Mouse (Mus musculus): ENCODE measurements at regions not wholly inside any gene's neighbourhood (a gene's known extent, or its start where the extent isn't known, plus 50 kb on each side); places are given as distances from the start of the nearest gene placed in this dataset.

GRCm38 (mm10) chr4:22047730-22048455, 116.8 kb downstream of the Faxc start:
- H3K27ac ChIP-seq, result no peak overlapping the region
- H3K4me3 ChIP-seq, result no peak overlapping the region
- H3K27me3 ChIP-seq, result no peaks in the 10 kb centered on the region
- H3K9me3 ChIP-seq, result no peaks in the 10 kb centered on the region
- WGBS, result 60% methylated on average over 8 of the region's 8 CpGs
- H3K36me3 ChIP-seq, result no peaks in the 10 kb centered on the region
- H3K9ac ChIP-seq, result no peak overlapping the region
- H3K4me1 ChIP-seq, result no peaks in the 10 kb centered on the region
- no peak overlapping the region for H3K4me2 ChIP-seq
- no peak for ATAC-seq (ENCODE audit: insufficient number of reproducible peaks, low FRiP score, low TSS enrichment, low read depth)

- no peaks in the 10 kb centered on the region for H3K36me3 ChIP-seq
- no peak for ATAC-seq (ENCODE audit: insufficient number of reproducible peaks, low FRiP score, low TSS enrichment, low read depth)
- 37% methylated on average over 5 of the region's 5 CpGs for WGBS
Measured at GRCm38 (mm10) chr4:22066785-22067433, 135.8 kb downstream of the Faxc start.

GRCm38 (mm10) chr4:22067678-22068299, 136.7 kb downstream of the Faxc start:
- Histone ChIP-seq H3K27me3 (no peaks in the 10 kb centered on the region), H3K4me3 (no peak overlapping the region), H3K4me2 (no peak overlapping the region), H3K27ac (no peak overlapping the region), H3K4me1 (peaks cover 3% of the 10 kb centered on the region), H3K36me3 (no peaks in the 10 kb centered on the region), H3K9ac (no peak overlapping the region), H3K9me3 (no peaks in the 10 kb centered on the region)
- no peak for ATAC-seq (ENCODE audit: insufficient number of reproducible peaks, low FRiP score, low TSS enrichment, low read depth)
- WGBS, result 57% methylated on average over 14 of the region's 14 CpGs

More at GRCm38 (mm10) chr4:22066785-22067433, 135.8 kb downstream of the Faxc start:
- Histone ChIP-seq H3K27ac (no peak overlapping the region), H3K9me3 (no peaks in the 10 kb centered on the region), H3K27me3 (no peaks in the 10 kb centered on the region), H3K9ac (no peak overlapping the region), H3K4me1 (peaks cover 3% of the 10 kb centered on the region), H3K4me2 (no peak overlapping the region), H3K4me3 (no peak overlapping the region)

GRCm38 (mm10) chr4:22088209-22088787, 157.2 kb downstream of the Faxc start:
- Histone ChIP-seq H3K36me3 (no peaks in the 10 kb centered on the region), H3K4me2 (no peak overlapping the region), H3K4me3 (no peak overlapping the region), H3K27ac (no peak overlapping the region), H3K9me3 (no peaks in the 10 kb centered on the region), H3K9ac (no peak overlapping the region), H3K27me3 (no peaks in the 10 kb centered on the region), H3K4me1 (peaks cover 3% of the 10 kb centered on the region; the same call in 1 of the 2 replicates)
- 45% methylated on average over 3 of the region's 3 CpGs for WGBS
- no peak for ATAC-seq (ENCODE audit: insufficient number of reproducible peaks, low FRiP score, low TSS enrichment, low read depth)

DNA sequence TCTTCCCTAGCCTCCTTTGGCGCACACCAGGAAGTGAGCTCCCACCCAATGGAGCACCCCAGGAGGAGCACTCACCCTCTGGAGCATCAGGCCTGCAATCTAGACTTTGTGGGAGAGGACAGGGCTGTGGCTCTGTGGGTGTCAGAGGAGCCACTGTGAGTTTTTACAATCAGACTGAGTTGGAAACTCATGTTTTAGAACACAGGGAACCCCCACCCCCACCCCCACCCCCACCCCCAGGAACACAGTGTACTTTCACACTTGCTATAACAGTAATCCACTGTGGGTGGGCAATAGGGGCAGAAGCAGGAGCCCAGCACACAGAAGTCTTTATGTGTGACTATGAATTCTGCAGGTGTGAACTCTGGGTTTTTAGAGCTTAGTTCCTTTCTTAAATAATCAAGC, 158.5 kb downstream of the Faxc start:
- no peak for ATAC-seq (ENCODE audit: insufficient number of reproducible peaks, low FRiP score, low TSS enrichment, low read depth)

GRCm38 (mm10) chr4:22090536-22090935, 159.4 kb downstream of the Faxc start:
- H3K9me3 ChIP-seq, result no peaks in the 10 kb centered on the region
- peak overlapping the region; percentile 69 for H3K27ac ChIP-seq
- H3K4me2 ChIP-seq, result no peak overlapping the region
- 42% methylated on average over 11 of the region's 11 CpGs for WGBS
- no peaks in the 10 kb centered on the region for H3K27me3 ChIP-seq
- ATAC-seq (ENCODE audit: insufficient number of reproducible peaks, low FRiP score, low TSS enrichment, low read depth), result no peak
- peaks cover 8% of the 10 kb centered on the region for H3K4me1 ChIP-seq
- H3K4me3 ChIP-seq, result no peak overlapping the region
- H3K36me3 ChIP-seq, result no peaks in the 10 kb centered on the region
- no peak overlapping the region for H3K9ac ChIP-seq

More for the DNA sequence above, 158.5 kb downstream of the Faxc start:
- Histone ChIP-seq H3K9me3 (no peaks in the 10 kb centered on the region), H3K4me2 (no peak overlapping the region), H3K27me3 (no peaks in the 10 kb centered on the region), H3K4me3 (no peak overlapping the region), H3K27ac (no peak overlapping the region), H3K4me1 (peaks cover 3% of the 10 kb centered on the region; the same call in 1 of the 2 replicates), H3K36me3 (no peaks in the 10 kb centered on the region), H3K9ac (no peak overlapping the region)
- WGBS, result 83% methylated on average over 1 of the region's 1 CpGs

- Histone ChIP-seq H3K4me2 (no peak overlapping the region), H3K9me3 (no peaks in the 10 kb centered on the region), H3K36me3 (no peaks in the 10 kb centered on the region), H3K27ac (no peak overlapping the region), H3K9ac (no peak overlapping the region), H3K27me3 (no peaks in the 10 kb centered on the region), H3K4me1 (peaks cover 12% of the 10 kb centered on the region), H3K4me3 (no peak overlapping the region)
- no peak for ATAC-seq (ENCODE audit: insufficient number of reproducible peaks, low FRiP score, low TSS enrichment, low read depth)
- 80% methylated on average over 4 of the region's 4 CpGs for WGBS
Measured at GRCm38 (mm10) chr4:22092551-22092950, 161.4 kb downstream of the Faxc start.

DNA sequence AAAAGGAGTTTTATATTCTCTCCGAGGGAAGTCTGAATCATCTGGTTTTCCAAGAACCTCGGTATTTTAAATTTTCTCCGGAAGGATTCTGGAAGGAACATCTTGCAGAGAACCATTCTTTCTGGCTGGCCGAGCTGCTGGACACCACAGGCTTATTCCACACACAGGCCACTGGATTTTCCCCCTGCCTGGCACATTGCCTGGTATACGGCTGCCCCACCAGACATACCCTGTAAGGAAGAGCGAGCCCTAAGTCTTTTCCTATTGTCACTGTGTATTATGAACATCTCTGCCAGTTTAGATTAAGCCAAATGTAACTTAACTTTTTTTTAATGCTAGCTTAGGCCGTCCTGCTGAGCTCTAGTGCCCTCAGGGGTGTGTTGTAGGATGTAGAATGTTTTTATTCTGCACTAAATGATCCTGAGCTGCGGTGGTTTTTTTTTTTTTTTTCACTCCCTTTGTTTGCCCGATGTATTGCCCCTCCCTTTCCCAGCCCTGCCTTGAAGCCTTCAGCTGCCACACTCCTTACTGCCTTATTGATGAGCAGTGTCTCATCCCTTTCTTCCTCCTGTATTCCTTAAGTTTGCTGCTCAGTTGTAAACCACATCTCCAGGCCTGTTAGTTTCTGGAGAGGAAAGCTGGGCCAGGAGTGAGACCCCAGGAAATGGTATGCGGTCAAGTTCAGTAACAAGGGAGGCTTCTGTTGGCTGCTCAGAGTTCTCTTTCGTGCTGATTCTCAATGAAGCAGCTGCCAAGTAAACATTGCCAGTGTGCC, 164.3 kb downstream of the Faxc start:
- no peak overlapping the region for H3K9ac ChIP-seq
- 25% methylated on average over 11 of the region's 11 CpGs for WGBS
- ATAC-seq (ENCODE audit: insufficient number of reproducible peaks, low FRiP score, low TSS enrichment, low read depth), result 0 out of 2 replicates have a peak, but pooled peaks have one; percentile 19
- H3K4me2 ChIP-seq, result no peak overlapping the region
- no peaks in the 10 kb centered on the region for H3K36me3 ChIP-seq
- no peaks in the 10 kb centered on the region for H3K27me3 ChIP-seq
- H3K4me1 ChIP-seq, result peaks cover 9% of the 10 kb centered on the region
- H3K27ac ChIP-seq, result peak overlapping the region; percentile 2; the same call in 1 of the 2 replicates
- H3K4me3 ChIP-seq, result no peak overlapping the region
- H3K9me3 ChIP-seq, result no peaks in the 10 kb centered on the region

DNA sequence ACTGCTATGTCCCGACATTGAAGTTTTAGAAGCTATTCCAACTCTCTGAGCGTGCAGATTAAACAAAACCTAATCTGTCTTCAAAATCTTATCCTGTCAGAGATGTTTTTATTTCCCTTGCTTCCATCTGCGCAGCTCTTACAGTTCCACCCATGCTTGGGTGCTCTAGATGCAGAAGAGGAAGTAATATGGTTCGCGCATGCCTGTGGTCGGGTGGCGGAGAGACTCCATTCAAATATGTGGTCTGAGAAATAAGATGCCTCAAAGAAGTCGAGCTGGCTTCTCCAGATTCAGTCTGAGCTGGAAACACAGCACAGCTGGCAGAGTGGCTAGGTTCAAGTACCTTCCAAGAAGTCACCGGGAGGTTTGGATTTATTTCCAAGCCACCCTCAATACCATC, 167.5 kb downstream of the Faxc start:
- H3K4me3 ChIP-seq, result no peak overlapping the region
- no peak overlapping the region for H3K4me2 ChIP-seq
- WGBS, result 88% methylated on average over 9 of the region's 9 CpGs
- H3K9me3 ChIP-seq, result no peaks in the 10 kb centered on the region
- H3K36me3 ChIP-seq, result no peaks in the 10 kb centered on the region
- H3K27me3 ChIP-seq, result no peaks in the 10 kb centered on the region
- H3K9ac ChIP-seq, result no peak overlapping the region
- peaks cover 9% of the 10 kb centered on the region for H3K4me1 ChIP-seq
- ATAC-seq (ENCODE audit: insufficient number of reproducible peaks, low FRiP score, low TSS enrichment, low read depth), result no peak
- H3K27ac ChIP-seq, result no peak overlapping the region

- no peaks in the 10 kb centered on the region for H3K4me1 ChIP-seq
- 74% methylated on average over 5 of the region's 5 CpGs for WGBS
- H3K9me3 ChIP-seq, result no peaks in the 10 kb centered on the region
- no peaks in the 10 kb centered on the region for H3K27me3 ChIP-seq
- H3K36me3 ChIP-seq, result no peaks in the 10 kb centered on the region
- no peak overlapping the region for H3K27ac ChIP-seq
- no peak for ATAC-seq (ENCODE audit: insufficient number of reproducible peaks, low FRiP score, low TSS enrichment, low read depth)
- H3K9ac ChIP-seq, result no peak overlapping the region
- H3K4me2 ChIP-seq, result no peak overlapping the region
- no peak overlapping the region for H3K4me3 ChIP-seq
Measured at GRCm38 (mm10) chr4:22102478-22102877, 171.3 kb downstream of the Faxc start.

DNA sequence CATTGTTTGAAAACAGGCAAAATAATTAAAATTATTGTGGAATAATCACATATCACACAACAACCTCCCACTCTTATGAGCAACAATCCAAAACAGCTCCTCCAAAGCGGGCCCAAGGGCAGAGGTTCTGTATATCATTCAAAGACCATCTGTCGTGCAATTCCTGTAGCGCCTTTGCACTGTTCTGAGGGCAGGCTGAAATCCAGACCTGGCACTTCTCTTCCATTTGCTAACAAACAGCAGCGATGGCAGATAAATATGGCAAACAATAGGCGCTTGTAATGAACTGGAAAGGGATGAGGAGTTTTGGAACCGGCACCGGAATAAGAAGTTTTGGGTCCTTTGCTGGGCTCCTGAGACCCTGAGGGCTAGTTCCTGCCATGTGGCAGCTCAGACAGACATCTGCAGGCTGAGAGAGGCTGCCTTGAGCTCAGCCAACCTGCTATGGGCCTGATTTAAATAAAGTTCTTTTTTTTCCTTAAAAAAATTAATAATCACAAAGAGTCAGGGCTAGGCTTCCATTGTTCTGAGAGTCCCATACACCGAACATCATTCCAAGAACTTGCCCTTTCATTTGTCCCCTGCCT, 172.0 kb downstream of the Faxc start:
- ATAC-seq (ENCODE audit: insufficient number of reproducible peaks, low FRiP score, low TSS enrichment, low read depth), result no peak

More for the DNA sequence above, 172.0 kb downstream of the Faxc start:
- 80% methylated on average over 8 of the region's 8 CpGs for WGBS
- Histone ChIP-seq H3K27ac (no peak overlapping the region), H3K9me3 (no peaks in the 10 kb centered on the region), H3K4me3 (no peak overlapping the region), H3K36me3 (no peaks in the 10 kb centered on the region), H3K9ac (no peak overlapping the region), H3K4me1 (no peaks in the 10 kb centered on the region), H3K27me3 (no peaks in the 10 kb centered on the region), H3K4me2 (no peak overlapping the region)
